Mouse (Mus musculus) ES-E14 (cell line): ENCODE data around the gene Ptprs.

Experiments
- CHD2 ChIP-seq: IDR thresholded peaks from 2 replicates; pipeline ENCODE4 v1.6.1; 2014; ENCODE audit warnings: mild to moderate bottlenecking, low read depth, low read length, inconsistent platforms
- MAFK ChIP-seq: IDR thresholded peaks from 2 replicates; pipeline ENCODE4 v1.6.1; 2014; ENCODE audit warnings: mild to moderate bottlenecking, low read depth, low read length, inconsistent platforms; ENCODE audit not compliant: insufficient read depth
- ZC3H11A ChIP-seq: IDR thresholded peaks from 2 replicates; pipeline ENCODE4 v1.6.1; 2012; ENCODE audit warnings: low read depth, mild to moderate bottlenecking, inconsistent platforms, low read length, borderline replicate concordance

- no peak for TF ChIP-seq CHD2
- TF ChIP-seq MAFK, result no peak
- TF ChIP-seq ZC3H11A, result no peak
Observed at GRCm38 (mm10) chr17:56524943-56525342, 48.7 kb upstream of the Ptprs start.
